Mouse (Mus musculus) midbrain, postnatal 0 days (tissue): ENCODE measurements around the gene Gm813. TPM values are rescaled to one million over a fixed set of nuclear protein-coding genes. Genes with fewer than 3 reads are reported as not detected.

Source experiments
- ATAC-seq: fragments of 200-750 bp; cut with Nextera tagmentation; 2 replicates; pipeline ENCODE4 v1.8.0; 2017; ENCODE audit warnings: moderate number of reproducible peaks, mild to moderate bottlenecking, moderate TSS enrichment, moderate library complexity; ENCODE audit not compliant: low FRiP score
- DNase-seq: peaks from one replicate; pipeline ENCODE4 v3.0.0-alpha.2; 2015; ENCODE audit warnings: low spot score
- H3K27ac ChIP-seq: fragments of 300-500 bp; sonication (generic); 2 replicates; pipeline ENCODE4 v1.5.1; 2014; ENCODE audit warnings: low read depth, mild to moderate bottlenecking, low read length, mixed read lengths
- H3K27me3 ChIP-seq: fragments of 300-500 bp; sonication (generic); 2 replicates; pipeline ENCODE4 v1.6.1; 2014; ENCODE audit warnings: low read length, control low read depth, mixed read lengths; ENCODE audit not compliant: insufficient read depth
- H3K36me3 ChIP-seq: fragments of 300-500 bp; sonication (generic); 2 replicates; pipeline ENCODE4 v1.6.1; 2014; ENCODE audit warnings: low read length, control low read depth, mixed read lengths; ENCODE audit not compliant: insufficient read depth
- H3K4me1 ChIP-seq: fragments of 300-500 bp; sonication (generic); 2 replicates; pipeline ENCODE4 v1.6.1; 2014; ENCODE audit warnings: mild to moderate bottlenecking, control low read depth, antibody characterized with exemption, low read length, mixed read lengths; ENCODE audit not compliant: insufficient read depth
- H3K4me2 ChIP-seq: fragments of 300-500 bp; sonication (generic); 2 replicates; pipeline ENCODE4 v1.6.1; 2014; ENCODE audit warnings: low read depth, mild to moderate bottlenecking, low read length, mixed read lengths; ENCODE audit not compliant: poor library complexity, severe bottlenecking
- H3K4me3 ChIP-seq: fragments of 300-500 bp; sonication (generic); 2 replicates; pipeline ENCODE4 v1.5.1; 2014; ENCODE audit warnings: low read depth, mild to moderate bottlenecking, low read length, moderate library complexity
- H3K9ac ChIP-seq: fragments of 300-500 bp; sonication (generic); replicated peaks from 2 replicates; pipeline ENCODE4 v1.6.1; 2014; ENCODE audit warnings: mild to moderate bottlenecking, low read length, moderate library complexity, mixed read lengths; ENCODE audit not compliant: poor library complexity, severe bottlenecking
- H3K9me3 ChIP-seq: fragments of 300-500 bp; sonication (generic); 2 replicates; pipeline ENCODE4 v1.6.1; 2016; ENCODE audit warnings: low read length, control low read depth
- CTCF ChIP-seq: IDR thresholded peaks from 2 replicates; pipeline ENCODE4 v1.5.1; 2016; ENCODE audit warnings: antibody characterized with exemption, mild to moderate bottlenecking
- WGBS: fragments of 180-500 bp; shearing (Covaris S2); extraction: QIAGEN DNeasy Blood & Tissue Kit; methylation state at CpG from one replicate; pipeline ENCODE4 v1.1.7; 2014; 5-methylcytosine and 5-hydroxymethylcytosine counted together
- polyA plus RNA-seq: library from polyadenylated mRNA; unstranded; fragments of >200 nt; fragmentation: Nextera tagmentation; extraction: Ambion mirVana; gene quantifications from 2 replicates; pipeline ENCODE4 v1.2.1, GENCODE M21; 2015
- total RNA-seq: library from RNA; depleted of rRNA; stranded (reverse); fragments of >200 nt; gene quantifications from 2 replicates; pipeline ENCODE4 v1.2.3, GENCODE M21; 2014

Gene Gm813
- total and polyA plus RNA-seq, 2 experiments from 2014 or later: not detected

DNA sequence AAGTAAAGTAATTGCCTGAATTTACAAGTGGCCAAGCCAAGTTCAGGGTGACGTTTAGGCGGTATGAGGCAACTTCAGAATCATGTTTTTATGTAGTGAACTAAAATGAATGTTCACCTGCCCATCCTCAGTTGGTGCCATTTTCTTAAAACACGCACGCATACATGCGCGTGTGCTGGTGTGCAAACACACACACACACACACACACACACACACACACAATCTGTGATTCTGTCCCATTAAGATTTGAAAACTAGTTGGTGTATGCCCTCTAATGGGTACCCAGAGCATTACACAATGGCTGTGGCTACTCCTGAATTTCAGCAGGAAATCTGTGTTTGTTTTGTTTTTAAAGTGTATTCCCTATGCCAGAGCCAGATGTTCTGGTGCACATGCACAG, 7.2 kb upstream of the Gm813 start:
- no peak overlapping the region for H3K4me2 ChIP-seq
- H3K27me3 ChIP-seq: no peaks in the 10 kb centered on the region
- no peaks in the 10 kb centered on the region for H3K4me1 ChIP-seq
- ATAC-seq (peak; percentile 64; the same call in 1 of the 2 replicates), DNase-seq (peak; percentile 65)
- H3K9me3 ChIP-seq: no peaks in the 10 kb centered on the region
- TF ChIP-seq CTCF: peak; percentile 83
- H3K36me3 ChIP-seq: no peaks in the 10 kb centered on the region
- H3K9ac ChIP-seq: no peak overlapping the region
- H3K27ac ChIP-seq: no peak overlapping the region
- H3K4me3 ChIP-seq: no peak overlapping the region
- 80% methylated on average over 6 of the region's 6 CpGs for WGBS

- DNase-seq: no peak
- H3K9ac ChIP-seq: no peak overlapping the region
- H3K36me3 ChIP-seq: no peaks in the 10 kb centered on the region
- no peak overlapping the region for H3K4me3 ChIP-seq
- TF ChIP-seq CTCF: no peak
- H3K27me3 ChIP-seq: no peaks in the 10 kb centered on the region
- H3K4me1 ChIP-seq: no peaks in the 10 kb centered on the region
- no peak overlapping the region for H3K4me2 ChIP-seq
- no peaks in the 10 kb centered on the region for H3K9me3 ChIP-seq
- H3K27ac ChIP-seq: no peak overlapping the region
- WGBS: 79% methylated on average over 4 of the region's 4 CpGs
- no peak for ATAC-seq
Observed at GRCm38 (mm10) chr16:58623114-58623513, 6.3 kb upstream of the Gm813 start.

GRCm38 (mm10) chr16:58622377-58622776, 5.6 kb upstream of the Gm813 start:
- WGBS: 84% methylated on average over 3 of the region's 3 CpGs
- no peak overlapping the region for H3K4me2 ChIP-seq
- ATAC-seq: no peak
- no peak for TF ChIP-seq CTCF
- no peak overlapping the region for H3K4me3 ChIP-seq
- no peak overlapping the region for H3K27ac ChIP-seq
- H3K9me3 ChIP-seq: no peaks in the 10 kb centered on the region
- no peak for DNase-seq
- H3K36me3 ChIP-seq: no peaks in the 10 kb centered on the region
- H3K27me3 ChIP-seq: no peaks in the 10 kb centered on the region
- H3K9ac ChIP-seq: no peak overlapping the region
- H3K4me1 ChIP-seq: no peaks in the 10 kb centered on the region

DNA sequence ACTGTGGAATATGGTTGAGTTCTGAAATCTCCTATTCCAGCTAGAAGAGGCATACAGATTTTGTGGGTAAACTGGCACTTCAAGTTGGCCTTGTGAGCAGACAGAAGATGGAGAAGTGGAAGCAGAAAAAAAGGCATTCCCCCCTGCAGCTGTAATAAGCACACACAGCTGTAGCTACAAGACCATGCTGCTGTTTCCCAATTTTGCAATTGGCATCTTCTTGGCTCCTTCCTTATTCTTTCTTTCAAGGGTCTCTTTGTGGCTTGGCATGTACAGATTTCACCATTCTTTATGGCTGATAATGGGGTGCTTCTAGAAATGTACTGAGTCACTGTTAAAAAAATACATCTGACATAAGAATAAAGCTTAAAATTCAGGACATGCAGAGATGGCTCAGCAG, 568 bp upstream of the Gm813 start:
- DNase-seq: no peak
- no peak overlapping the region for H3K4me3 ChIP-seq
- no peaks in the 10 kb centered on the region for H3K9me3 ChIP-seq
- H3K27me3 ChIP-seq: no peaks in the 10 kb centered on the region
- ATAC-seq: no peak
- no peaks in the 10 kb centered on the region for H3K36me3 ChIP-seq
- H3K9ac ChIP-seq: no peak overlapping the region
- no peak for TF ChIP-seq CTCF
- no peak overlapping the region for H3K27ac ChIP-seq
- H3K4me1 ChIP-seq: no peaks in the 10 kb centered on the region
- no peak overlapping the region for H3K4me2 ChIP-seq

GRCm38 (mm10) chr16:58612969-58613368, 3.8 kb downstream of the Gm813 start:
- no peak overlapping the region for H3K4me3 ChIP-seq
- H3K4me1 ChIP-seq: no peaks in the 10 kb centered on the region
- TF ChIP-seq CTCF: no peak
- H3K9ac ChIP-seq: no peak overlapping the region
- ATAC-seq (no peak), DNase-seq (no peak)
- H3K9me3 ChIP-seq: no peaks in the 10 kb centered on the region
- no peaks in the 10 kb centered on the region for H3K36me3 ChIP-seq
- no peaks in the 10 kb centered on the region for H3K27me3 ChIP-seq
- H3K4me2 ChIP-seq: no peak overlapping the region
- no peak overlapping the region for H3K27ac ChIP-seq
- WGBS: 85% methylated on average over 3 of the region's 3 CpGs

GRCm38 (mm10) chr16:58607101-58607500, 9.7 kb downstream of the Gm813 start:
- no peaks in the 10 kb centered on the region for H3K9me3 ChIP-seq
- no peak overlapping the region for H3K9ac ChIP-seq

More at GRCm38 (mm10) chr16:58607101-58607500, 9.7 kb downstream of the Gm813 start:
- TF ChIP-seq CTCF: no peak
- no peaks in the 10 kb centered on the region for H3K27me3 ChIP-seq
- no peaks in the 10 kb centered on the region for H3K36me3 ChIP-seq
- DNase-seq (no peak), ATAC-seq (no peak)
- no peaks in the 10 kb centered on the region for H3K4me1 ChIP-seq
- no peak overlapping the region for H3K4me2 ChIP-seq
- H3K4me3 ChIP-seq: no peak overlapping the region
- H3K27ac ChIP-seq: no peak overlapping the region
- 76% methylated on average over 5 of the region's 5 CpGs for WGBS
